Mouse (Mus musculus) lung, postnatal 0 days (tissue): ENCODE data around the gene Paqr5. TPM values are rescaled to one million over a fixed set of nuclear protein-coding genes. Genes with fewer than 3 reads are reported as not detected.

ENCODE experiments used
- ATAC-seq: fragments of 200-750 bp; cut with Nextera tagmentation; 2 replicates; pipeline ENCODE4 v1.8.0; 2017; ENCODE audit warnings: moderate library complexity
- DNase-seq: peaks from one replicate; pipeline ENCODE4 v3.0.0-alpha.2; 2016; ENCODE audit warnings: low spot score
- H3K27ac ChIP-seq: fragments of 300-500 bp; sonication (generic); 2 replicates; pipeline ENCODE4 v1.5.1; 2014; ENCODE audit warnings: antibody characterized with exemption, mild to moderate bottlenecking, low read length, mixed read lengths
- H3K27me3 ChIP-seq: fragments of 300-500 bp; sonication (generic); replicated peaks from 2 replicates; pipeline ENCODE4 v1.6.1; 2014; ENCODE audit warnings: low read length, mixed read lengths; ENCODE audit not compliant: insufficient read depth
- H3K36me3 ChIP-seq: fragments of 300-500 bp; sonication (generic); 2 replicates; pipeline ENCODE4 v1.6.1; 2014; ENCODE audit warnings: low read length, mixed read lengths; ENCODE audit not compliant: insufficient read depth
- H3K4me1 ChIP-seq: fragments of 300-500 bp; sonication (generic); 2 replicates; pipeline ENCODE4 v1.6.1; 2014; ENCODE audit warnings: antibody characterized with exemption, low read depth, low read length, mixed read lengths; ENCODE audit not compliant: insufficient read depth
- H3K4me2 ChIP-seq: fragments of 300-500 bp; sonication (generic); replicated peaks from 2 replicates; pipeline ENCODE4 v1.6.1; 2014; ENCODE audit warnings: low read depth, mild to moderate bottlenecking, low read length, moderate library complexity, mixed read lengths
- H3K4me3 ChIP-seq: fragments of 300-500 bp; sonication (generic); 2 replicates; pipeline ENCODE4 v1.5.1; 2014; ENCODE audit warnings: low read depth, low read length
- H3K9ac ChIP-seq: fragments of 300-500 bp; sonication (generic); replicated peaks from 2 replicates; pipeline ENCODE4 v1.6.1; 2014; ENCODE audit warnings: low read depth, mild to moderate bottlenecking
- H3K9me3 ChIP-seq: fragments of 300-500 bp; sonication (generic); 2 replicates; pipeline ENCODE4 v1.6.1; 2016; ENCODE audit warnings: low read length, mixed read lengths
- CTCF ChIP-seq: IDR thresholded peaks from 2 replicates; pipeline ENCODE4 v1.5.1; 2016; ENCODE audit warnings: antibody characterized with exemption, mild to moderate bottlenecking
- EP300 ChIP-seq: IDR thresholded peaks from 2 replicates; pipeline ENCODE4 v1.6.1; 2016; ENCODE audit warnings: antibody characterized with exemption, mild to moderate bottlenecking, control low read depth
- WGBS: fragments of 180-500 bp; shearing (Covaris S2); extraction: QIAGEN DNeasy Blood & Tissue Kit; methylation state at CpG from one replicate; pipeline ENCODE4 v1.1.7; 2014; 5-methylcytosine and 5-hydroxymethylcytosine counted together
- polyA plus RNA-seq: library from polyadenylated mRNA; unstranded; fragments of >200 nt; fragmentation: Nextera tagmentation; extraction: Ambion mirVana; gene quantifications from 2 replicates; pipeline ENCODE4 v1.2.1, GENCODE M21; 2015

Gene Paqr5
- polyA plus RNA-seq, 1 experiment from 2014 or later = 8.7 TPM

- H3K4me2 ChIP-seq = no peak overlapping the region
- ATAC-seq = 0 out of 2 replicates have a peak, but pooled peaks have one; percentile 23
- H3K9me3 ChIP-seq = no peaks in the 10 kb centered on the region
- no peak for TF ChIP-seq CTCF
- TF ChIP-seq EP300 = no peak
- H3K9ac ChIP-seq = no peak overlapping the region
- no peaks in the 10 kb centered on the region for H3K36me3 ChIP-seq
- H3K4me3 ChIP-seq = no peak overlapping the region
- DNase-seq = peak; percentile 52
- WGBS = 84% methylated on average over 7 of the region's 7 CpGs
- no peaks in the 10 kb centered on the region for H3K27me3 ChIP-seq
- H3K4me1 ChIP-seq = no peaks in the 10 kb centered on the region
- no peak overlapping the region for H3K27ac ChIP-seq
Observed at GRCm38 (mm10) chr9:61982940-61983620, 43.6 kb downstream of the Paqr5 start.

GRCm38 (mm10) chr9:61981876-61982275 is 44.8 kb downstream of the Paqr5 start:
- ATAC-seq = no peak
- H3K27ac ChIP-seq = no peak overlapping the region
- no peak for DNase-seq
- no peaks in the 10 kb centered on the region for H3K36me3 ChIP-seq
- H3K27me3 ChIP-seq = no peaks in the 10 kb centered on the region
- 58% methylated on average over 5 of the region's 5 CpGs for WGBS
- no peak overlapping the region for H3K4me2 ChIP-seq
- no peaks in the 10 kb centered on the region for H3K4me1 ChIP-seq
- no peak overlapping the region for H3K9ac ChIP-seq
- no peak overlapping the region for H3K4me3 ChIP-seq
- TF ChIP-seq CTCF (no peak), EP300 (no peak)
- H3K9me3 ChIP-seq = no peaks in the 10 kb centered on the region

GRCm38 (mm10) chr9:61979983-61980382 is 46.7 kb downstream of the Paqr5 start:
- DNase-seq (no peak), ATAC-seq (no peak)
- H3K4me3 ChIP-seq = no peak overlapping the region
- TF ChIP-seq EP300 (no peak), CTCF (peak; percentile 56)
- H3K9me3 ChIP-seq = no peaks in the 10 kb centered on the region
- no peak overlapping the region for H3K9ac ChIP-seq
- H3K27ac ChIP-seq = no peak overlapping the region
- 85% methylated on average over 2 of the region's 2 CpGs for WGBS
- H3K36me3 ChIP-seq = no peaks in the 10 kb centered on the region
- H3K4me1 ChIP-seq = no peaks in the 10 kb centered on the region
- H3K27me3 ChIP-seq = no peaks in the 10 kb centered on the region
- no peak overlapping the region for H3K4me2 ChIP-seq

GRCm38 (mm10) chr9:61977258-61977945 is 49.3 kb downstream of the Paqr5 start:
- Histone ChIP-seq H3K27me3 (no peaks in the 10 kb centered on the region), H3K36me3 (no peaks in the 10 kb centered on the region), H3K4me1 (no peaks in the 10 kb centered on the region), H3K9me3 (no peaks in the 10 kb centered on the region), H3K4me3 (no peak overlapping the region), H3K27ac (no peak overlapping the region), H3K4me2 (no peak overlapping the region), H3K9ac (no peak overlapping the region)
- DNase-seq = peak; percentile 37
- peak; percentile 23; the same call in 1 of the 2 replicates for TF ChIP-seq EP300
- no peak for TF ChIP-seq CTCF
- peak; percentile 23 for ATAC-seq
- 69% methylated on average over 13 of the region's 13 CpGs for WGBS

- Histone ChIP-seq H3K4me2 (no peak overlapping the region), H3K9ac (no peak overlapping the region), H3K4me1 (no peaks in the 10 kb centered on the region), H3K4me3 (no peak overlapping the region), H3K27ac (no peak overlapping the region), H3K36me3 (no peaks in the 10 kb centered on the region), H3K9me3 (no peaks in the 10 kb centered on the region), H3K27me3 (no peaks in the 10 kb centered on the region)
- TF ChIP-seq EP300 (no peak), CTCF (no peak)
- ATAC-seq (no peak), DNase-seq (no peak)
- 48% methylated on average over 9 of the region's 9 CpGs for WGBS
Observed at GRCm38 (mm10) chr9:61972031-61972430, 54.6 kb downstream of the Paqr5 start.

- Histone ChIP-seq H3K4me1 (no peaks in the 10 kb centered on the region), H3K27ac (no peak overlapping the region), H3K27me3 (no peaks in the 10 kb centered on the region), H3K4me3 (no peak overlapping the region), H3K4me2 (no peak overlapping the region), H3K36me3 (no peaks in the 10 kb centered on the region), H3K9me3 (no peaks in the 10 kb centered on the region), H3K9ac (no peak overlapping the region)
- ATAC-seq (no peak), DNase-seq (no peak)
- 45% methylated on average over 3 of the region's 3 CpGs for WGBS
- no peak for TF ChIP-seq CTCF
- no peak for TF ChIP-seq EP300
Observed at GRCm38 (mm10) chr9:61971045-61971444, 55.6 kb downstream of the Paqr5 start.
